Mouse (Mus musculus): ENCODE results near the gene Tatdn3. TPM values are rescaled to one million over a fixed set of nuclear protein-coding genes. Genes with fewer than 3 reads are reported as not detected.

The Tatdn3 gene
- total and polyA plus RNA-seq, 2 experiments from 2014 or later, result 14.7 to 21.5 TPM

DNA sequence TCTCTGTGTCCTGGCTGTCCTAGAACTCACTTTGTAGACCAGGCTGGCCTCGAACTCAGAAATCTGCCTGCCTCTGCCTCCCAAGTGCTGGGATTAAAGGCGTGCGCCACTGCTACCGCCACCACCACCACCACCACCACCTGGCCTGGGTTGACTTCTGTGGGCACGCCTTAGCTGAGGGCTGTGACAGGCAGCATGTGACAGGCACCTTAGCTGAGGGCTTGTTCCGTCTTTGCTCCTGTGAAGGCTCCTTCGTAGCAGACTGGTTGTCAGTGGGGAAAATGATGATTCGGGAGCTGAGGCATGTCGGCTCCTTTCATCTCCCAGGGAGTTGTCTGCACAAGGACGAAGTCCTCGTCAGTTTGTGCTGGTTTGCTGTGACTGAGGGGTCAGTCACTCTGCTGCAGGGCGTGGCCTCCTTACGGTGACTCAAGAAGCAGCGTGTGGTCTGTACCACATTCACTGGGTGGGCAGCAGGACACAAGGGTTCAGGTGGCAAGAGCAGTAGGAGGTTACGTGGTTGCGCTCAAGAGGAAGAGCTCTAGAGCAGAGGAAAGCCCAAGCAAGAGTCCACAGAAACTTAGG is 9.7 kb upstream of the Tatdn3 start:
- DNase-seq (ENCODE audit: low spot score) (no peak), ATAC-seq (ENCODE audit: low FRiP score) (no peak)
- TF ChIP-seq CTCF (IDR thresholded peaks at IDR 0.05), result no peak
- H3K9ac ChIP-seq (replicated peaks; ENCODE audit: low read length, poor library complexity, severe bottlenecking), result no peak overlapping the region
- 92% methylated on average over 16 of the region's 16 CpGs for WGBS
- H3K4me2 ChIP-seq (ENCODE audit: low read depth, low read length, poor library complexity, severe bottlenecking), result no peak overlapping the region
- H3K9me3 ChIP-seq (ENCODE audit: low read length), result no peaks in the 10 kb centered on the region
- no peaks in the 10 kb centered on the region for H3K27me3 ChIP-seq (ENCODE audit: insufficient read depth, low read length)
- no peak overlapping the region for H3K4me3 ChIP-seq (ENCODE audit: low read depth, low read length)
- H3K36me3 ChIP-seq (ENCODE audit: insufficient read depth, low read length), result no peaks in the 10 kb centered on the region
- no peak overlapping the region for H3K27ac ChIP-seq (ENCODE audit: low read depth, low read length)
- H3K4me1 ChIP-seq (ENCODE audit: insufficient read depth, low read length), result no peaks in the 10 kb centered on the region

DNA sequence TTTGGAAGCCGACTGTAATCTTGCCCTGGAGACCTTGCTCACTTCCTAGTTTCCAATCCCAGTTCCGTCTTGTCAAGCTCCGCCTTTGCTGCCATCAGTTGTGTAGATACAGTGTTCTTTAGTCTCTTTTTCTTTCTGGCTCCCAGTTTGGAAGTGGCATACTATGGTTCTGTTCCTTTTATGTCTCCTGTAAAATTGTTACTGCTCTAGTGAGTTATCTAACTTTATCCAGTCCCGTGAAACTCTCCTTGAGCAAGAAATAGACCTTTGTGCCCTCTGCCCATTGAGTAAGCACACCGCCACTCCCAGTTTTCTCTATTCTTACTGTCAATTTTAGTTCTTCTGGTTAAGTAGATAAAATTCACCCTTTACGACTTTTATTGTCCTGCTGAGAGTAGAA is 8.9 kb upstream of the Tatdn3 start:
- no peak for TF ChIP-seq CTCF (IDR thresholded peaks at IDR 0.05)
- no peak for ATAC-seq (ENCODE audit: low FRiP score)
- 91% methylated on average over 6 of the region's 6 CpGs for WGBS
- H3K36me3 ChIP-seq (ENCODE audit: insufficient read depth, low read length), result no peaks in the 10 kb centered on the region
- no peaks in the 10 kb centered on the region for H3K4me1 ChIP-seq (ENCODE audit: insufficient read depth, low read length)
- H3K4me3 ChIP-seq (ENCODE audit: low read depth, low read length), result no peak overlapping the region
- H3K27me3 ChIP-seq (ENCODE audit: insufficient read depth, low read length), result no peaks in the 10 kb centered on the region
- no peaks in the 10 kb centered on the region for H3K9me3 ChIP-seq (ENCODE audit: low read length)
- no peak overlapping the region for H3K27ac ChIP-seq (ENCODE audit: low read depth, low read length)
- no peak overlapping the region for H3K9ac ChIP-seq (replicated peaks; ENCODE audit: low read length, poor library complexity, severe bottlenecking)
- H3K4me2 ChIP-seq (ENCODE audit: low read depth, low read length, poor library complexity, severe bottlenecking), result no peak overlapping the region
- no peak for DNase-seq (ENCODE audit: low spot score)

DNA sequence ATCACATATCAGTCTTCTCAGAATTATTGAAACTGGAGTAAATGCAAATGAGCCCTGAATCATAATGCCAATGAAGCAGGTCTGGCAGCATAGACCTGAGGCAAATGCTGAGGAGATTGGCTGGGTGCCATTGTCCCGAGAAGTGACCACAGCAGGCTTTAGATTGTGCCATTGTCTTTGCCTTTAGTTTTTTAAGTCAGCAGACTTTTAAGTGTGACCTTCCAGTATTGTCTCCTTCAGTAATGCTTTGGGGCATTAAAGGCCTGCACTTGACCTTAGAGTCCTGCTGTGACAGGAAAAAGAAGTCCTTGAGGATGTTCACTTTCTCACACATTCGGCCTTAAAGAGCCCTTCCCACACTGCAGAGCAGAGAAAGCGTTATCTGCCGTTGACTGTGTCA is 7.5 kb upstream of the Tatdn3 start:
- no peaks in the 10 kb centered on the region for H3K9me3 ChIP-seq (ENCODE audit: low read length)
- WGBS, result 81% methylated on average over 4 of the region's 4 CpGs
- no peak overlapping the region for H3K4me2 ChIP-seq (ENCODE audit: low read depth, low read length, poor library complexity, severe bottlenecking)
- no peak overlapping the region for H3K9ac ChIP-seq (replicated peaks; ENCODE audit: low read length, poor library complexity, severe bottlenecking)
- TF ChIP-seq CTCF (IDR thresholded peaks at IDR 0.05), result no peak
- ATAC-seq (ENCODE audit: low FRiP score) (no peak), DNase-seq (ENCODE audit: low spot score) (no peak)
- H3K4me1 ChIP-seq (ENCODE audit: insufficient read depth, low read length), result no peaks in the 10 kb centered on the region
- no peaks in the 10 kb centered on the region for H3K27me3 ChIP-seq (ENCODE audit: insufficient read depth, low read length)
- no peak overlapping the region for H3K27ac ChIP-seq (ENCODE audit: low read depth, low read length)
- no peaks in the 10 kb centered on the region for H3K36me3 ChIP-seq (ENCODE audit: insufficient read depth, low read length)
- H3K4me3 ChIP-seq (ENCODE audit: low read depth, low read length), result no peak overlapping the region

DNA sequence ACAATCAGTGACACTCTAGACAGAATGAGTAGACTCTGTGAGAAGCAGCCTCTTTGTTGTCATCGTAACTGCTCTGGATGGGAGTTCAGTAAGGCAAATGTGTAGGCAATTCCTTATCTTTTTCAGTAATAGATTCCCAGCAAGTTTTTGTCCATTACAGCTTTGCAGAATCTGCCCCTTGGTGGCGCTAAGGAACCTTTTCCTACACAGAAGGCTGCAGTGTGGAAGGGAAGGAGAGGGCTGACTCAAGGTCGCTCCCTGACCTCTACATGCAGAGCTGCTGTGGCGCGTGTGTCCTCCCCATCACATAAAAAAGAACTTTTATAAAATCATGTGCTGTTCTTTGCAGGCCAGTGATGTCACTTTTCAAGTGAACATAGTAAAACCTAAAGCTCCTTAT is 5.6 kb upstream of the Tatdn3 start:
- no peak overlapping the region for H3K4me2 ChIP-seq (ENCODE audit: low read depth, low read length, poor library complexity, severe bottlenecking)
- H3K27me3 ChIP-seq (ENCODE audit: insufficient read depth, low read length), result no peaks in the 10 kb centered on the region
- no peak overlapping the region for H3K27ac ChIP-seq (ENCODE audit: low read depth, low read length)
- ATAC-seq (ENCODE audit: low FRiP score) (no peak), DNase-seq (ENCODE audit: low spot score) (peak; percentile 21)
- no peak overlapping the region for H3K4me3 ChIP-seq (ENCODE audit: low read depth, low read length)
- H3K9me3 ChIP-seq (ENCODE audit: low read length), result no peaks in the 10 kb centered on the region
- H3K9ac ChIP-seq (replicated peaks; ENCODE audit: low read length, poor library complexity, severe bottlenecking), result no peak overlapping the region
- H3K36me3 ChIP-seq (ENCODE audit: insufficient read depth, low read length), result no peaks in the 10 kb centered on the region
- 89% methylated on average over 5 of the region's 5 CpGs for WGBS
- TF ChIP-seq CTCF (IDR thresholded peaks at IDR 0.05), result peak; percentile 59
- H3K4me1 ChIP-seq (ENCODE audit: insufficient read depth, low read length), result no peaks in the 10 kb centered on the region

DNA sequence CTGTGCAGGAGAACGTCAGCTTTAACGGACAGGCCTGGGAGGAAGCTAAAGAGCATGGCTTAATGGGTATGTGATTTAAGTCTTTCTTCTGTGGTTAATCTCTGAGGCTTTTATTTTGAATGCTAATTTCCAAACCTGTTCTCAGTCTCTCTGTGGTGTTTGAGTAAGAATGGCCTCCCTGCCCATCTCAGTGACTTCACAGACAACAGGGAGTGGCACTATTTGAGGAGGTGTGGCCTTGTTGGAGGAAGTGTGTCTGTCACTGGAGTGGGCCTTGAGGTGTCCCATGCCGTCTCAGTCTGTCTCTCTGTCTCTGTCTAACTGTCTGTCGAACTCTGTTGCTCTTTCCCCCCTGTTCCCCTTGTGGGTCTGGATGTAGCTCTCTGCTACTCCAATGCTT is 2.5 kb upstream of the Tatdn3 start:
- no peaks in the 10 kb centered on the region for H3K36me3 ChIP-seq (ENCODE audit: insufficient read depth, low read length)
- no peak for ATAC-seq (ENCODE audit: low FRiP score)
- H3K9ac ChIP-seq (replicated peaks; ENCODE audit: low read length, poor library complexity, severe bottlenecking), result no peak overlapping the region
- H3K27ac ChIP-seq (ENCODE audit: low read depth, low read length), result no peak overlapping the region
- no peaks in the 10 kb centered on the region for H3K9me3 ChIP-seq (ENCODE audit: low read length)
- no peak overlapping the region for H3K4me3 ChIP-seq (ENCODE audit: low read depth, low read length)
- WGBS, result 85% methylated on average over 4 of the region's 4 CpGs
- DNase-seq (ENCODE audit: low spot score), result no peak
- H3K4me2 ChIP-seq (ENCODE audit: low read depth, low read length, poor library complexity, severe bottlenecking), result no peak overlapping the region
- TF ChIP-seq CTCF (IDR thresholded peaks at IDR 0.05), result no peak
- H3K4me1 ChIP-seq (ENCODE audit: insufficient read depth, low read length), result no peaks in the 10 kb centered on the region; the same call in 1 of the 2 replicates
- H3K27me3 ChIP-seq (ENCODE audit: insufficient read depth, low read length), result no peaks in the 10 kb centered on the region

DNA sequence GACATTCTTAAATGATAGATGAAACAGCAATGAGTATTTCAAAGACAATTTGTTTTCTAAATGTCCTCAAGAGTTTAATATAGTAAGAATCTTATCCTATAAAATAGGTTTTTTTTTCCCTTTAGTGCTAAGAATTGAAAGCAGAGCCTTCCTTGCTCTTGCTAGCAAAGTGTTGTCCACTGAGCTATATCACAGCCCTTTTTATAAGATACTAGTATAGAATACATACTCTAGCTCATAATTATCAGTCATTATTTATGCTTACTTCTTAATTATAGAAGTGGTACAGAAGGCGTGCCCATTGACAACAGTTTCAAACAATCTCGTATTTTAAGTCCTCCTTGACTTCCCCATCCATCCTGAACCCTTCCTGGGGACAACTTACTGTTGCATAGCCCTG is 1.8 kb upstream of the Tatdn3 start:
- Histone ChIP-seq H3K9ac (replicated peaks; ENCODE audit: low read length, poor library complexity, severe bottlenecking) (no peak overlapping the region), H3K4me1 (ENCODE audit: insufficient read depth, low read length) (no peaks in the 10 kb centered on the region; the same call in 1 of the 2 replicates), H3K4me2 (ENCODE audit: low read depth, low read length, poor library complexity, severe bottlenecking) (no peak overlapping the region), H3K9me3 (ENCODE audit: low read length) (no peaks in the 10 kb centered on the region), H3K27ac (ENCODE audit: low read depth, low read length) (no peak overlapping the region), H3K27me3 (ENCODE audit: insufficient read depth, low read length) (no peaks in the 10 kb centered on the region), H3K36me3 (ENCODE audit: insufficient read depth, low read length) (no peaks in the 10 kb centered on the region), H3K4me3 (ENCODE audit: low read depth, low read length) (no peak overlapping the region)
- DNase-seq (ENCODE audit: low spot score) (no peak), ATAC-seq (ENCODE audit: low FRiP score) (no peak)
- WGBS, result 89% methylated on average over 2 of the region's 2 CpGs
- TF ChIP-seq CTCF (IDR thresholded peaks at IDR 0.05), result no peak

All from midbrain, postnatal 0 days (tissue).